Mouse (Mus musculus) layer of hippocampus, adult 2 months (tissue): ENCODE data around the gene Pa2g4. TPM values are rescaled to one million over a fixed set of nuclear protein-coding genes. Genes with fewer than 3 reads are reported as not detected.
A peak's percentile ranks its signal among the peaks of the same experiment; 100 is the strongest.

Experiments
- DNase-seq, 2 experiments: peaks; one replicate each; pipeline ENCODE4 v3.0.0; 2022; ENCODE audit warnings: low spot score in 2 of 2
- H3K27ac ChIP-seq: fragments of 200-600 bp; 2 replicates; pipeline ENCODE4 v1.8.1; 2022
- H3K4me3 ChIP-seq: fragments of 200-600 bp; 2 replicates; pipeline ENCODE4 v1.8.1; 2022; ENCODE audit warnings: mild to moderate bottlenecking
- CTCF ChIP-seq: fragments of 200-600 bp; conservative IDR thresholded peaks from 2 replicates; pipeline ENCODE4 v1.8.1; 2022; ENCODE audit warnings: antibody characterized with exemption, mild to moderate bottlenecking, moderate library complexity
- microRNA-seq, 2 experiments: library from miRNA; unstranded; fragments of <30 nt; microRNA quantifications; one replicate each; pipeline ENCODE4 v1.2.0; 2021
- total RNA-seq, 2 experiments: library from RNA; stranded (reverse); gene quantifications; 2 replicates each; pipeline ENCODE4 v1.2.3; 2021

Pa2g4 gene
- total RNA-seq, 2 experiments from 2014 or later = 61.4 to 64.4 TPM

GRCm38 (mm10) chr10:128524111-128524731 is 41.6 kb downstream of the Pa2g4 start:
- Histone ChIP-seq H3K4me3 (peak overlapping the region; percentile 92), H3K27ac (peak overlapping the region; percentile 65; the same call in 1 of the 2 replicates)
- DNase-seq = no peak
- TF ChIP-seq CTCF = no peak

- no peak for DNase-seq
- H3K4me3 ChIP-seq = no peak overlapping the region
- no peak for TF ChIP-seq CTCF
- H3K27ac ChIP-seq = no peak overlapping the region
Measured at GRCm38 (mm10) chr10:128522351-128522750, 43.4 kb downstream of the Pa2g4 start.

- no peak for DNase-seq
- Histone ChIP-seq H3K27ac (no peak overlapping the region), H3K4me3 (no peak overlapping the region)
- TF ChIP-seq CTCF = no peak
Measured at GRCm38 (mm10) chr10:128520591-128520990, 45.2 kb downstream of the Pa2g4 start.

GRCm38 (mm10) chr10:128518833-128519232 is 47.0 kb downstream of the Pa2g4 start:
- DNase-seq = peak in 1 of 2 experiments; percentile 60
- Histone ChIP-seq H3K27ac (no peak overlapping the region), H3K4me3 (no peak overlapping the region)
- TF ChIP-seq CTCF = peak; percentile 78

GRCm38 (mm10) chr10:128516677-128517076 is 49.1 kb downstream of the Pa2g4 start:
- DNase-seq = no peak
- no peak overlapping the region for H3K27ac ChIP-seq
- H3K4me3 ChIP-seq = no peak overlapping the region
- no peak for TF ChIP-seq CTCF

- H3K4me3 ChIP-seq = no peak overlapping the region
- TF ChIP-seq CTCF = no peak
- DNase-seq = no peak
- H3K27ac ChIP-seq = no peak overlapping the region
Measured at GRCm38 (mm10) chr10:128516029-128516428, 49.8 kb downstream of the Pa2g4 start.

- Histone ChIP-seq H3K4me3 (no peak overlapping the region), H3K27ac (no peak overlapping the region)
- TF ChIP-seq CTCF = no peak
- no peak for DNase-seq
Measured at GRCm38 (mm10) chr10:128515044-128515443, 50.7 kb downstream of the Pa2g4 start.

GRCm38 (mm10) chr10:128511761-128512160 is 54.0 kb downstream of the Pa2g4 start:
- no peak overlapping the region for H3K27ac ChIP-seq
- no peak for DNase-seq
- H3K4me3 ChIP-seq = no peak overlapping the region
- no peak for TF ChIP-seq CTCF

- TF ChIP-seq CTCF = no peak
Measured at GRCm38 (mm10) chr10:128511189-128511588, 54.6 kb downstream of the Pa2g4 start.

GRCm38 (mm10) chr10:128510301-128510700 is 55.5 kb downstream of the Pa2g4 start:
- TF ChIP-seq CTCF = no peak
- Histone ChIP-seq H3K27ac (no peak overlapping the region), H3K4me3 (no peak overlapping the region)
- no peak for DNase-seq

More at GRCm38 (mm10) chr10:128511189-128511588, 54.6 kb downstream of the Pa2g4 start:
- no peak for DNase-seq
- no peak overlapping the region for H3K4me3 ChIP-seq
- no peak overlapping the region for H3K27ac ChIP-seq

GRCm38 (mm10) chr10:128509831-128510230 is 56.0 kb downstream of the Pa2g4 start:
- Histone ChIP-seq H3K27ac (no peak overlapping the region), H3K4me3 (no peak overlapping the region)
- DNase-seq = no peak
- TF ChIP-seq CTCF = no peak

- no peak for TF ChIP-seq CTCF
- DNase-seq = no peak
- no peak overlapping the region for H3K27ac ChIP-seq
- H3K4me3 ChIP-seq = no peak overlapping the region
Measured at GRCm38 (mm10) chr10:128509203-128509602, 56.6 kb downstream of the Pa2g4 start.

- H3K4me3 ChIP-seq = no peak overlapping the region
- no peak for TF ChIP-seq CTCF
- no peak for DNase-seq
- H3K27ac ChIP-seq = no peak overlapping the region
Measured at GRCm38 (mm10) chr10:128508260-128508659, 57.5 kb downstream of the Pa2g4 start.

Small RNAs within 50 kb of the gene (microRNA-seq; reads per million reads assigned to microRNA genes)
- 0 to 0.74 reads per million in 2 experiments for gene Gm47275
- 0 to 0.37 reads per million in 2 experiments for gene Mir6916
- 0 reads per million in 2 experiments for gene Mir6917

Other genes starting within 250 kb of the Pa2g4 start
- 10 to 100 TPM; 78.8 to 83.0 TPM for gene Cnpy2, start 243.5 kb downstream of the Pa2g4 start, total RNA-seq
- 100 to 1,000 TPM; 226 to 235 TPM for gene Cs, start 228.3 kb downstream of the Pa2g4 start, total RNA-seq
- 10 to 100 TPM; 48.6 to 49.2 TPM for gene Coq10a, start 197.0 kb downstream of the Pa2g4 start, total RNA-seq
- 10 to 100 TPM; 50.6 to 51.6 TPM for gene Ankrd52, start 188.9 kb downstream of the Pa2g4 start, total RNA-seq
- under 1 TPM in 1 of 2 experiments, not detected in 1; 0.29 TPM for gene Slc39a5, start 164.8 kb downstream of the Pa2g4 start, total RNA-seq
- 10 to 100 TPM; 88.2 to 93.0 TPM for gene Nabp2, start 154.5 kb downstream of the Pa2g4 start, total RNA-seq
- 10 to 100 TPM; 69.5 to 71.8 TPM for gene Rnf41, start 154.3 kb downstream of the Pa2g4 start, total RNA-seq
- gene Smarcc2, start 106.7 kb downstream of the Pa2g4 start, total RNA-seq = 100 to 1,000 TPM; 246 to 255 TPM
- 100 to 1,000 TPM; 519 to 544 TPM for gene Myl6, start 71.8 kb downstream of the Pa2g4 start, total RNA-seq
- 10 to 100 TPM; 18.5 to 21.1 TPM for gene Myl6b, start 67.3 kb downstream of the Pa2g4 start, total RNA-seq
- gene Esyt1, start 40.1 kb downstream of the Pa2g4 start, total RNA-seq = 1 to 10 TPM; 5.5 TPM
- gene Zc3h10, start 18.2 kb downstream of the Pa2g4 start, total RNA-seq = 10 to 100 TPM; 12.2 to 14.3 TPM
- 1,000 to 10,000 TPM; 1,438 to 1,486 TPM for gene Rpl41, start 16.7 kb downstream of the Pa2g4 start, total RNA-seq
- 1 to 10 TPM; 5.7 to 5.9 TPM for gene Erbb3, start 23.7 kb upstream of the Pa2g4 start, total RNA-seq
- 100 to 1,000 TPM; 283 to 303 TPM for gene Rps26, start 60.8 kb upstream of the Pa2g4 start, total RNA-seq
- 10 to 100 TPM; 16.7 to 18.7 TPM for gene Ikzf4, start 80.0 kb upstream of the Pa2g4 start, total RNA-seq
- 10 to 100 TPM; 12.5 to 12.6 TPM for gene Suox, start 108.1 kb upstream of the Pa2g4 start, total RNA-seq
- 100 to 1,000 TPM; 126 to 134 TPM for gene Rab5b, start 130.3 kb upstream of the Pa2g4 start, total RNA-seq
- under 1 TPM; 0.33 to 0.34 TPM for gene Pmel, start 138.2 kb upstream of the Pa2g4 start, total RNA-seq
- gene Cdk2, start 139.0 kb upstream of the Pa2g4 start, total RNA-seq = 1 to 10 TPM; 2.0 to 3.0 TPM
- 10 to 100 TPM; 11.4 to 11.5 TPM for gene Dgka, start 178.9 kb upstream of the Pa2g4 start, total RNA-seq
- gene Pym1, start 181.9 kb upstream of the Pa2g4 start, total RNA-seq = 10 to 100 TPM; 22.0 to 30.6 TPM
- gene Mmp19, start 224.9 kb upstream of the Pa2g4 start, total RNA-seq = under 1 TPM; 0.61 to 0.84 TPM
- 10 to 100 TPM; 65.5 to 73.3 TPM for gene Dnajc14, start 238.1 kb upstream of the Pa2g4 start, total RNA-seq
- gene Tmem198b, start 238.4 kb upstream of the Pa2g4 start, total RNA-seq = 10 to 100 TPM in 1 of 2 experiments, 1 to 10 TPM in 1; 9.4 to 10.9 TPM